Mouse (Mus musculus) frontal cortex, postnatal 10 days (tissue): Measurements from ENCODE around the gene Ciao2a.

Source experiments
- DNase-seq, 2 experiments: peaks; one replicate each; pipeline ENCODE4 v3.0.0; 2022; ENCODE audit warnings: low spot score in 2 of 2, mixed read lengths in 1 of 2

Ciao2a gene

DNA sequence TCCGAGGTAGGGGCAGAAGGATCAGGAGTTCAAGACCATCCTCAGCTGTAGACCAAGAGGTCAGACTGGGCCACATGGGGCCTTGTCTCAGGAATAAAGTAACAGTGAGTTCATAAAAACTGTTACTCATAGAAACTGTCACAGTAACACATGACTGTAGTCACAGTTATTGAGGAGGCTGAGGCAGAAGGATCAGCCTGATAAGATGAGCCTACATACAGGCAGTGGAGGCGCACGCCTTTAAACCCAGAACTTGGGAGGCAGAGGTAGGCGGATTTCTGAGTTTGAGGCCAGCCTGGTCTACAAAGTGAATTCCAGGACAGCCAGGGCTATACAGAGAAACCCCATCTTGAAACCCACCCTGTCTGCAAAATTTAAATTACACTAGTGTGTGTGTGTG lies 6.3 kb upstream of the Ciao2a start:
- no peak for DNase-seq

DNA sequence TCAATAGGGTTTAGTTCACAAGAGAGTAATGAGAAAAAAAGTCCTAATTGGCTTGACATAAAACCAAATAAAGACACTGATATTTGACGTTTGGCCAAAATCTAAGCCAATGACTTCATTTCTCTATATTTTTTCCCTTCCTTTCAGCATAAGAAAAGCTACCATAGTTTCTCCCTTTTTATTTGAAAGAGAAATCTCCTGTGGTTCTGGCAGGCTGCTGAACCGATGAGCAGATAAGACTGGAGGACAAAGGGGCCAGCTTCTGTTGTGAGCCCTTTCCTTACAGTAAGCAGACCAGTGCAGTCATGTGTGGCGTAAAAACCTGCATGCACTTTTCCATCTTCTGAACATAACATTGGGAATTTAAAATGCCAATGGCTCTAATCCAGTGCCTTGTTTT lies 5.5 kb upstream of the Ciao2a start:
- DNase-seq, result no peak

DNA sequence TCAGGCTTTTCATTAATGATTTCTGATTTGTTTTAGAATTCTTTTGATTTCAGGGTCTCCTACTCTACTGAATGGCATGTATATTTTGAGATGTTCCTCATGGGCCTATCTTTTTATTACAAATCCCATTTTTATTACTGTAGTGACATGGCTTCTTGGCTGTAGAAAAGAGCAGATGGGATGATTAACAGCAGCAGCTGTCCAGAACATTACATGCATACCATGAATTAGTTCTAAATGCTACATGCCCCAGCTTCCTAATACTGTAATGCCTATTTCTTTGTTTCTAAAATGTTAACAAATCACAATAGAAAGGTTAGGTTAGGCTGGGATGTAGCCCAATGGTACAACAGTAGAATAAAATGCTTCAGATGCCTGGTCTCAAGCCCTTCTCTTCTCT lies 5.0 kb upstream of the Ciao2a start:
- DNase-seq, result no peak

DNA sequence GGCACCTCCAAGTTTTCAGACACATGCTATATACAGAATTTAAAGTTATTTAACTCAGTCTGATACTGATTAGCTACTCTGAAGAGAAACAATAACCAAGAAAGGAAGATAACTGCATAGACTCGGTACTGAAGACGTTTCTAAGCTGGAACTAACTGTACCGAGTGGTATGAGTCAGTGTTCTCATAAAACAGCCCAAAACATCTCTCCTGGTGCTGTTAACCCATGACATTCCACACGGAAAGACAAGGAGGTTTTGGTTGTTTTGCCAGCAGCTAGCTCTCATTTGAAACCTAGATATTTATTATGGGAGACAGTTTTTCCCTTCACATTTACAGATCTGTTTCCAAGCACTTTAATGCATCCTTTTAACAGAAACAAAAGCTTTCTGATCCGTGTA lies 2.8 kb upstream of the Ciao2a start:
- DNase-seq, result no peak

DNA sequence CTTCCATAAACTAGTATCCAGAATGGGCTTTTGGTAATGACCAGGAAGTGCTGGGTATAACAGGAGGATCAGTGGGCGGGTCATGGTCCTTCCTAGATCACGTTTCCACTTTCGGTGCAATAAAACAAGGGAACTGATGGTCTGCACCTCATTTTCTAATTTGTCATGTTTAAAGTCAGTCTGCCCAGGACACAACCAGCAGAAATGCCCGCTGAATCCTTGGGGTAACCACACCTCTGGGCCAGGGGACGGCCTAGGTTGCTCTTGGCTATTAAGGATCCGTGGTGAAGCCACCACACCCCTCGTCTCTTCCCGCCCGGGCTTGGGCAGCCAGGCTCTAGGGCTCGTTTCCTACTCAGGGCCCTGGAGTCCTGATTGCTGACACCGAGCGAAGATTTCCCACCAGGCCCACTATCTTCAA lies 2.3 kb upstream of the Ciao2a start:
- no peak for DNase-seq

DNA sequence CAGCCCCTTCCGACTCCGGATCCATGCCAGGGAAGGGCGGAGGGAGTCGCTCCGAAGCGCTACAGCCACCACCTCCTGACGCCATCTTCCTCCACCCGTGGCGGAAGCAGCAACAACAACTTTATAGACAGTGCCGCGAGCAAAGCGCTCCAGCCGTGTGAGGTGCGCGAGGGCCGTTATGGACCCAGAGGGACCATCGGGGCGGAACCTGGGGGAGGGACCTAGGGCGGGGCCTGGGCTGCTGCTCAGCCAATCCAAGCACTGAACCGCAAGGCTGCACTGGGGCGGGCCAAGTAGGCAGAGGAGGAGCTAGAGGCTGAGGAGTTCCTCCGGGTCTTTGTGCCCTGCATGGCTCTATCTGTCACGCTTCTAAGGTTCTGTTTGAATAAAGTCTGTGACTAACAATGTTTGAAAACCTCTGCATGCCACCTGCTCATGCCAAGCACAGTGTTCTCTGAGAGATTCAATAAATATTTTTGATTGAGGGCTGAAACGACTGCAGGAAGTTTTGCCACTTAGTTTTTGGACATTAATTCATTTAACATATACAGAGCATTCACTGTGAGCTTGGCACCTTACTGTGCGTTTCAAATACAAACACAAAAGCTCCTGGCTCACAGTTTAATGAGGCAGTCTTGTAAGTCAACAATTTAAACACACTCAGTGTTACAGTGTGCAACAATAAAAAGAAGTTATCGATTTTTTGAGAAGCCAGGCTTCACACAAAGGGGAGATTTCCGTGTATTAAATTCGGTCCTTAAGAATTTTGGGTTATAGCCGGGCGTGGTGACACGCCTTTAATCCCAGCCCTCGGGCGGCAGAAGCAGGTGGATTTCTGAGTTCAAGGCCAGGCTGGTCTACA lies 1.5 kb upstream of the Ciao2a start:
- DNase-seq, result peak; percentile 95 to 97

DNA sequence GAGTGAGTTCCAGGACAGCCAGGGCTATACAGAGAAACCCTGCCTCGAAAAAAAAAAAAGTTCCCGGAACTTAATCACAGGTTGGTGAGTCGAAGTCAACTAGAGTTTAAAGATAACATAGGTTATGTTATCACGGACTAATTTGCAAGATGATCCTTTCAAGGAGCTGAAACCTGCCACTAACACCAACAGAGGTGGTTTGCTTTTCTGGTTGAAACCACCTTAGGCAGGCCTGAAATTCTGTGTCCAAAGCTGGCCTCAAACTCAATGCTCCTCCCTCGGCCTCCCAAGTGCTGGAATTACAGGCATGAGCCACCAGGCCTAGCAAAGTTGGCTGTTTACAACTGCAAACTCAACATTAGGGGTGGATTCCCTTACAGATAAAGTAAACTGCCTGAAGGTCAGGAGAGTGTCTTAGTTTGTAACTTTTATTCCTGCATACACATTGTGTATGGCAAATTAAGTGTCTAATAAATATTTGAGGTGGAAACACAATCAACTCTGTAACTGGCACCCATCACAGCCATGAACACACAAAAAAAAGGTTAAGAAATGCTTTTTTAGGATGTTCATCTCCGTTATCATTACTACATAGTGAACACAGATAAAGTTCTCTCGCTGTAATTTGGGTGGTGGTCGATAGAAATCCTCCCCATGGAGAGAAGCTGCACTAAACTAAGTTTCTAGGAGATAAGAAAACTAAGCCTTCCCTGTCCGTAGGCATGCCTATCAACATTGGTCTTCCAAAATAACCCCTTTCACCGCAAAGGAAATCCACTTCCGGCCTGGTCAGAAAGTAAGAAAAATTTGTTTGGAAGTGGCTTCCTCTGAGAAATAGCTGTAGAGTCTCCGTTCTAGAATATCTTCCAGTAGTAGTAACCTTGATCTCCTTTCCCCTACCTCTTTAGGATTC lies 612 bp upstream of the Ciao2a start:
- DNase-seq, result no peak

DNA sequence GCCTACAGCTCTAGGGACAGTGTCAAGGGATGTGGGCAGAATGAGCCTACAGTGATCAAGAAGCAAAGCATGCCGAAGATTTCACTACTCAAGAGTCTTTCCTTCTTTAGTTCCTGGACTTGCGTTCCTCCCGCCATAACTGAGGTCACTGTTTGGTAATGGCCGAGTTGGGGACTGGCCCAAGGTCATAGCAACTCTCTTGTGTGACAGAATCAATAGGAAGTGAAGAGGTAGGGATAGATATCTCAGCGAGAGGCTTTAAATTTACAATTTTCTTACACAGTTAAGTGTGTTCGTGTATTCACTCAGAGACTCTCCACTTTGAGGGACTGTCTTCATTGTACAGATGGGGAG lies 759 bp downstream of the Ciao2a start:
- no peak for DNase-seq

DNA sequence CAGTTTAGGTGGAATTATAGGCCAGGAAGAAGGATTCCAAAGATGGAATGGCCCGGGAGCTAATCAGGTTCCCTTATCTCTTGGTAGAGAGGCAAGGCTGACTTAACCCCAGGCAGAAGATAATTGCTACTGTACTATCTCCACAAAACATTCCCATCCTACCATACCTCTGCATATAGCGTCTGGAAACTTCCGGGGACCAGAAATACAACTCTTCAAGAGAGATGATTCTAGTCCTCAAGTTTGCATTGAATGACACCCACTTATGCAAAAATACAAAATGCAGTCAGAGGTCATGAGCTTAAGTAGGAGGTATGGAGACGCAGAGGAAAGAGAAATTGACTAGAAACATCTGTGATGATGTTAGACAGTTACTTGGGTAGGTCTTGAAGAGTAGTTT lies 1.5 kb downstream of the Ciao2a start:
- DNase-seq, result no peak

DNA sequence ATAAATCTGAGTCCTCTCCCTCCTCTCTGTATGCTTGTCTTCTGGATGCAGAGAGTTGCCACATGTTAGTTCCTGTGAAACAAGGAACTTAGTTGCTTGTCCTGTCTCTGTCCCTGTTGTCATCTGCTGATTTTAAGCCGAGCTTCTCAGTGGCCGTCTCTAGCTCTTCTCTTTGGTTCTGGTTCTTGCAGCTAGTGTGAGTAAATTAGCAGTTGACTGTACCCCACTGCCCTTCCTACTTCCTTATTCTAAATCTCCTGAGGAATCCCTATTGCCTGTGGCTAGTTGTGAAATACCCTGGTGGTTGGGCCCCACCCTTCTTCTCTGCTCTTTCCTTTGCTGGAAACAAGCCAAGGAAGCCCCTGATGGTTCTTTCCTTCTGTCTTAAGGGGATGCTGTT lies 5.1 kb downstream of the Ciao2a start:
- no peak for DNase-seq

DNA sequence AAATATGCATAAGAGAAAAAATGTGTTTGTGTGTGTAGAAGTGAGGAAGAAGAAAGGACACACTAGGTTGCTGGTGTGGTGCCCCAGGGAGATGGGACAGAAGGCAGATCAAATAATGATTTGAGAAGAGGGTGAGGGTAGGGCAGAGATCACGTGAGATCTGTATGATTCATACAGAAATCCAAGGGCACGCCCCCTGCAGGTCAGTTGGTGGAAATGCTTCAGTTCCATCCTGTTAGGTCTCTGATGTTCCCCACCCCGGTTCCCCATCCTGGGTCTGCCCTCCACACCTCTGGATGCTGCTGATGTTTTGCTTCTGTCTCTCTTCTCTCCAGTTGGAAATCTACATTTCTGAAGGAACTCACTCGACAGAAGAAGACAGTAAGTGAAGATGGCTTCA lies 9.6 kb downstream of the Ciao2a start:
- DNase-seq, result no peak

DNA sequence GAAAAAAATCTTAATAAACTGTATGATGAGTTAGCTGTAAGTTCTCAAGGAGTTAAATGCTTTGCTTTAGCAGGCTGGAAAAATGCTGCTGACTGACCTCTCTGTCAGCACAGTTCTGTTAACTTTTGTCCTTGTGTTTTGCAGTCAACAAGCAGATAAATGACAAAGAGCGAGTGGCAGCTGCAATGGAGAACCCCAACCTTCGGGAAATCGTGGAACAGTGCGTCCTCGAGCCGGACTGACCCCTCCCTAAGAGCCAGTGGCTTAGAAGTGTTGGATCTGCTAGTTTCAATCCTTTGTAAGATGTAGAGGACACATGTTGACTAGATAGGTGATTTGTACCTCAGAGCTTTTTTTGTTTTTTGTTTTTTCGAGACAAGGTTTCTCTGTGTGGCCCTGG lies 11.8 kb downstream of the Ciao2a start:
- no peak for DNase-seq

DNA sequence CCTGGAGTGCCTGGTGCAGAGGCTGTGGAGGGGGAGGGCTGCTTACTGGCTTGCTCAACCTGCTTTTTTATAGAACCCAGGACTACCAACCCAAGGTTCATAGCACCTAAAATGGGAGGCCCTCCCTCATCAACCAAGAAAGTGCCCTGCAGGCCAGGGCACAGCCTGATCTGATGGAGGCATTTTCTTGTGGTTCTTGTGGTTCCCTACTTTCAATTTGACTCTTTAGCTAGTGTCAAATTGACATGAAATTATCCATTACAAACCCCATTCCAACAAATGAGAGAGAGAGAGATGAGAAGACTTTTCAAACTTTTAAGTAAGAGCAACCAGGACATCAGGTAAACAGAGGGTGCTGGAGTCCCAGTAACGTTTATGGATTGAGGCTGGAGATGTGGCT lies 15.9 kb downstream of the Ciao2a start:
- no peak for DNase-seq

DNA sequence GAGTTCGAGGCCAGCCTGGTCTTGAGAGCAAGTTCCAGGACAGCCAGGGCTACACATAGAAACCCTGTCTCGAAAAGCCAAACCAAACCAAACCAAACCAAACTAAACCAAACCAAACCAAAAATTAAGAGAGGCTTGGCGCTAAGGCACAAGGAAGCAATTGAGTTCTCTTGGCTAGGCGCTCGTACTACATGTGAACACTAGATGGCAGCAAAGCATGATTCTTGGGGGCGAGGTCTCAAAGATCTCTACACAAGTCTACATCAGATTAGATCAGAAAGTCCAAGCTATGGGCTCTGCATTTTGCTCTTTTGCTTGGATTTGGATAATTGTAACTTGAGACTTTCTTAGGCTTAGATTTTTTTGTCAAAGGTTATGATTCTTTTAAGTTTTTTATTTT lies 17.8 kb downstream of the Ciao2a start:
- peak; percentile 35 to 69 for DNase-seq

DNA sequence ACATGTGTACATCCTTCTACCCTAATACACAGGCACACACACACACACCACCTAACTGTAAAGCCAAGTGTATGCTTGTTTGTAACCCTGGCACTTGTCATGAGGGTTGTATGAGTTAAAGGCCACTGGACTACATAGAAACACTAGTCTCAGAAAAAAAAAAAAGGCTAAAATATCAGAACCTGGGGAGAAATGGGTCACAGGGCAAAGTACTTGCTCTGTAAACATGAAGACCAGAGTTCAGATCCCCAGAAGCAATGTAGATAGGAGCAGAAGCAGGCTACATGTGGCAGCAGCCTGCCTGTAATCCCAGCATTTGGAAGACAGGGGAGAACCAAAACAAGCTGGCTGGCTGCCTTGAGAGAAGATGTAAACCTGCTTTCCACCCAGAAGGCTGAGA lies 19.7 kb downstream of the Ciao2a start:
- no peak for DNase-seq

DNA sequence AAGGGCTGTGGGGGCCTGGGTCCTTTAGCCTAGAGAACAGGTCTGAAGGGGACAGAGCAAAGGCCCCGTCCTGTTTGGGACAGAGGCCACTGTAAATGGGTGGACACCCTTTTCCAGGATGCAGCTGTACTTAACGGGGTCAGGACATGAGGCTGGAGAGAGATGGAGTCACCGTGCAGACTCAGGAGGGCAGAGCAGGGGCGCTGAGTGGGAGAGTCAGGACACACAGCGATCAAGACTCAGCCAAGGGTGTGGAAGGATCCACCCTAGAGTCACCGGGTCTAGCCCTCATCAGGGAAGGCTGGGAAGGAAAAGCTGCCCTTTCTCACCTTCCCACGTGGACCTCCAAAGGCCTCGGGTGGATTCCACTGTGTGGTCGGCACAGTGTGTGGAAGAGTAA lies 25.6 kb downstream of the Ciao2a start:
- DNase-seq, result no peak

DNA sequence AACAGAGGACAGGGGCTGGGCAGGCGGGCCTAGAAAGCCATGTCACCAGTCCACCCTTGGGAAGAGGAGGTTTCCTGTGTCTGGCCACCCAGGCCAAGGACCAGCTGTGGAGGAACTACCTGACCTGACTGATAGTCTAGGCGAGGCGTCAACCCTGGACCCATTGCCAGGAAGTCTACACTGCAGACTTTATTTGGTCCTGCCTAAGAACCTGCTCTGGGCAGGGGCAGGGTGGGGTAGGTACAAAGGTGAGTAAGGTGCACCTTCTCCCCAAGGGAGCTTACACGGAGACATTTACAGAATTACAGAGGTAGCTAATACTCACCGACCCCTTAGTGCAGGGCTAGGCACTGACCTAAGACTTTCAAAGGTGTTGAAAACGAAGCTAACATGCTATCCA lies 27.2 kb downstream of the Ciao2a start:
- DNase-seq, result no peak

DNA sequence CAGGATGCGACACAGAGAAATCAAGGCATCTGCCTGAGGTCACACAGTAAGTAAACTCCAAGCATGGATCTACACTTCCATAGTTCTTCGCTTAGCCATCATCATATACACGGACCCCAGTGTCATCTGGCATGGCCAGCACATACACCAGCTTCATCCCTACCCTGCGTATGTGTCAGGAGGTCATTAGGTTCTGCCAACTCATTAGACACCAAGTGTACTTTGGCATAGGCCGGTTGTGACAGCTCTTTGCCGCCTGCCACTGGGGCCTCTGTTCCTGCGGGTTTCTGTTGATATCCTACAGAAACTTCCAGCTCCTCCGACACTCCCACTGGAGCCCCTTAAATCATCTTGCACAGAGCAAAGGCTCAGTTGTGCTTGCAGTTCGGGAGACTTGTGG lies 27.6 kb downstream of the Ciao2a start:
- no peak for DNase-seq

DNA sequence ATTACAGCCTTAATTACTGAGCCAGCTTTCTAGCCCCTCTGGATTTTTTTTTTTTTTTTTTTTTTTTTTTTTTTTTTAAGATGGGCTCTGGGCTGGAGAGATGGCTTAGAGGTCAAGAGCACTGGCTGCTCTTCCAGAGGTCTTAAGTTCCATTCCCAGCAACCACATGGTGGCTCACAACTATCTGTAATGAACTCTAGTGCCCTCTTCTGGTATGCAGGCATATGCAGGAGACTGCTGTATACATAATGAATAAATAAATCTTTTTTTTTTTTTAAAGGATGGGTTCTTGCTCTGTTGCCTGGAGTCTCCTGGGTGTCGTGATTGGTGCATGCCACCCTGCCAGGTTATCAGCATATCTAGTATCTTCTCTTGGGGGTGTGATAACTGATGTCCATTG lies 29.1 kb downstream of the Ciao2a start:
- DNase-seq, result no peak

DNA sequence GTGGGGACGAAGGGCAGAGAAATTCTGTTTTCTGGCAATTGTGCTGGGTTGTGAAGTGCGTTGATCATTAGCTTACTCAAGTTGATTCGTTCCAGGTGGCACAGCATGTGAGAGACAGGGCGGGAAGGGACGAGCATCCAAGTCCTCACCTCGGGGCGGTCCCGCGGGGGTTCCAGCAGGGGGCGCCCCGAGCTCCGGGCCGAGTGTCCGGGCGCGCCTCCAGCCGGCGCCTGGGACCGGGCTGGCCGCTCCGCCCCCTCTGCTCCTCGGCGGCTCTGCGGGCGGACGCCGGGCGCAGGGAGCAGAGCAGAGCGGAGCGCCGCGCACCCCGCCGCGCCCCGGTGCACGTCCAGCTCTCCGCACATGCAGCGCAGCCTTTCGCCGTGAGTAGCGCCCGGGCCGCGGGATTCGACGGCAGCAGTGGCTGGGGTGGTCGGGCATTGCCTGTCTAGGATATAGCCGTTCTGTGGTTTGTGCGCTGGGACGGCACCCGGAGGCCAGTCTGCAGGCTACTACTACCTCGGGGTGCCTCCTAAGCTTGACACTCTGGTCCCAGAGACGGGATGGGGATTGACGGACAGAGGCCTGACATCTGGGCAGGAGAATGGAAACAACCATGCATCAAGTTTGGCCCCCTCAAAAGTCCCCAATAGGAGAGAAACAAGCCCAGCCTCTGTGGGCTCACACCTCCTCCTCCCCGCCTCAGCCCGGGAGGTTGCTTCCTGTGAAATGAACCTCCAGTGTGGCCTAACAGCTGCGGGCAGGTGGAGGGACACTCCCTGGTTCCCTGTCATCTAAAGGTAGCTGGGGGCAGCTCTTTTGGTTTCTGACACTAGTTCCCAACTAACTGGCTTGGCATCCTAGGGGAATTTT lies 31.8 kb downstream of the Ciao2a start, which contains the start of gene Dapk2:
Gene Dapk2 (plus strand): TSS at position 266 of the 873 bp plus-strand sequence.
- peak in 1 of 2 experiments; percentile 59 for DNase-seq

DNA sequence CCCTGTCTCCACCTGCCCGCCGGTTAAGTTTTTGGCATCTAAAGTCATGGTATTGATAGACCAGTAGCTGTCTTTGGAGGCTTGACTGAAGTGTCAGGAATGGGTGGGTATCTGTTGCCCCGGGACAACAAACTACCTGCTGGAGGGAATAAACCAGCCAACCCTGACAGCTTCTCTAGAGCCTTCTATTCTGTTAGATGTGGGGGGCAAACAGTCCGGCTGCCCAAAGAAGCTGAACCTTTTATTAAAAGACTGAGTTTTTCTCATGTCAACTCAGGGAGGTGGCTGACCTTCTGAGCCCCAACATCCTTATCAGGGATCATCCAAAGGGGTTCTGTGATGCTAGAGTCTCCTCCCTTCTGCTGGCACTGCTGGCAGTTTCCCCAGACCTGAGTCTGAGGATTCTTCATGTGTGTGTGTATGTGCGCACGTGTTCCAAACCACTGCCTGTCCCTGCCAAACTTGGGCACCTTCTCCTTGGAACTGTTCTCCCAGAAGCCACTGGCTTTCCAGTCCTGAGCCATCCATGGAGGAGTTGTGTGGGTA lies 32.5 kb downstream of the Ciao2a start:
- DNase-seq, result no peak

DNA sequence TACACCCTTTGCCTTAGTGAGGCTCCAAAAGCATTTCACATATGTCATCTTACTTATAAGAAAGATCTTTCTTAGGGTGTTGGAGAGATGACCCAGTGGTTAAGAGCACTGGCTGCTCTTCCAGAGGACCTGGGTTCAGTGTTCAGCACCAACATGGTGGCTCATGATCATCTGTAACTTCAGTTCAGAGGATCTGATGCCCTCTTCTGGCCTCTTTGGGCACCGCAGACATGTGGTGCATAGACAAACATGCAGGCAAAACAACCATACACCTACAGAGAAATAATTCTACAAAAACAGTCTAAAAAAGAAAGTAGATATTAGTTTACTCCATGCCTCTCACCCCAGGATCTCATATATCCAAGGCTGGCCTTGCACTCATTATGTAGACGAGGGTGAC lies 33.7 kb downstream of the Ciao2a start:
- no peak for DNase-seq
